ENCODE assay signal across 18 mouse cellular contexts in the genomic region with DNA sequence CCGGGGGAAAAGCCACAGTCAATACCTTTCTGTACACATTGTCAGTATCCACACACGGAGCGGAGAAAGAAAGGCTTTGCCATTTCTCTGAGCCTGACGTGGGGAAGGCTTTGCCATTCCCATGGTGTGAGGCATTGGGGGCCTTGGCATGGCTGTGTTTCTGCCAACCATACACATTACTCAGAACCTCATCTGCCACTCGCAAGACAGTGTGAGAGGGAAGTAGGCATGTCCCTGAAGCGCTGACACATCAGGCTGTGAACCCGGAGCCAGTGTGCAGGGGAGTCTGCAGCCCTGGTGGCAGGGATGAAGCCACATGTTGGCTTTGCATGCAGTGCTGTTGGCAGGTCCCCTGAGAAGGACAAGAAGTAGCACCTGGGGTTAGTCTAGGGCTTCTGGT.
"Had no signal": no experiment of that assay in that cellular context is flagged by ENCODE, and none has a peak within 500 bp of the region (broad histone marks: within the 10 kb centered on the region; RNA-seq: fewer than 3 reads in every experiment).

No protein-coding gene starts in this region.

- H3K36me3 ChIP-seq: midbrain, embryonic 10.5 days; midbrain, embryonic 12.5 days; neural tube, embryonic 13.5 days; neural tube, embryonic 15.5 days had no signal

- H3K27me3 ChIP-seq: midbrain, embryonic 12.5 days; neural tube, embryonic 15.5 days had no signal

- H3K9me3 ChIP-seq: midbrain, embryonic 10.5 days; midbrain, embryonic 12.5 days; neural tube, embryonic 13.5 days; neural tube, embryonic 15.5 days had no signal

- H3K4me1 ChIP-seq: midbrain, embryonic 10.5 days; midbrain, embryonic 12.5 days had no signal

- H3K4me3 ChIP-seq: midbrain, embryonic 10.5 days; midbrain, embryonic 12.5 days; myocyte; neural tube, embryonic 13.5 days; neural tube, embryonic 15.5 days had no signal

- DNase-seq: lung, adult 18-20 months; lung, embryonic 14.5 days; lung, postnatal 10 days; lung, postnatal 4 days; midbrain, embryonic 14.5 days; retina, postnatal 1 day; right cerebral cortex, adult 18-20 months; right cerebral cortex, postnatal 25 days; right cerebral cortex, postnatal 4 days; spleen, adult 18-20 months; thymus, adult 18-20 months; thymus, postnatal 14 days; thymus, postnatal 36 days had no signal

- H3K27ac ChIP-seq: midbrain, embryonic 10.5 days; midbrain, embryonic 12.5 days; neural tube, embryonic 13.5 days; neural tube, embryonic 15.5 days had no signal
